Mouse (Mus musculus) thymus, adult 2 months (tissue): ENCODE results near the gene Chst11. TPM values are rescaled to one million over a fixed set of nuclear protein-coding genes. Genes with fewer than 3 reads are reported as not detected.

Source experiments
- DNase-seq: peaks from one replicate; pipeline ENCODE4 v3.0.0; 2021
- H3K27ac ChIP-seq: fragments of 200-500 bp; 2 replicates; pipeline ENCODE4 v1.5.1; 2012; ENCODE audit warnings: low read length, control low read depth; ENCODE audit not compliant: control insufficient read depth, insufficient read depth
- H3K27me3 ChIP-seq: fragments of 200-500 bp; 2 replicates; pipeline ENCODE4 v1.6.1; 2012; ENCODE audit warnings: mild to moderate bottlenecking, low read length, moderate library complexity, mixed read lengths; ENCODE audit not compliant: control insufficient read depth, insufficient read depth
- H3K36me3 ChIP-seq: fragments of 200-500 bp; 2 replicates; pipeline ENCODE4 v1.6.1; 2012; ENCODE audit warnings: mild to moderate bottlenecking, low read length, moderate library complexity; ENCODE audit not compliant: control insufficient read depth, insufficient read depth
- H3K4me1 ChIP-seq: fragments of 200-500 bp; replicated peaks from 2 replicates; pipeline ENCODE4 v1.6.1; 2012; ENCODE audit warnings: low read length; ENCODE audit not compliant: control insufficient read depth, insufficient read depth
- H3K4me3 ChIP-seq: fragments of 200-500 bp; 2 replicates; pipeline ENCODE4 v1.5.1; 2012; ENCODE audit warnings: mild to moderate bottlenecking, low read length, control low read depth, moderate library complexity; ENCODE audit not compliant: control insufficient read depth, insufficient read depth
- CTCF ChIP-seq: fragments of 200-500 bp; IDR thresholded peaks from 2 replicates; pipeline ENCODE4 v1.5.1; 2012; ENCODE audit warnings: mild to moderate bottlenecking, control low read depth, low read length, moderate library complexity, borderline replicate concordance; ENCODE audit not compliant: control insufficient read depth, poor library complexity, insufficient read depth; ENCODE audit errors: extremely low read depth
- POLR2A ChIP-seq: fragments of 200-500 bp; IDR thresholded peaks from 2 replicates; pipeline ENCODE4 v1.6.1; 2012; ENCODE audit warnings: mild to moderate bottlenecking, low read length, control low read depth, moderate library complexity; ENCODE audit not compliant: control insufficient read depth, poor library complexity, insufficient read depth; ENCODE audit errors: extremely low read depth
- WGBS: fragments of 180-500 bp; shearing (Covaris S2); methylation state at CpG from one replicate; pipeline ENCODE4 v1.1.7; 2018; 5-methylcytosine and 5-hydroxymethylcytosine counted together
- polyA plus RNA-seq: library from polyadenylated mRNA; depleted of rRNA; stranded (reverse); fragments of >200 nt; gene quantifications from 2 replicates; pipeline ENCODE4 v1.2.3, GENCODE M21; 2012

Gene Chst11
- polyA plus RNA-seq, 1 experiment, result 19.4 TPM

DNA sequence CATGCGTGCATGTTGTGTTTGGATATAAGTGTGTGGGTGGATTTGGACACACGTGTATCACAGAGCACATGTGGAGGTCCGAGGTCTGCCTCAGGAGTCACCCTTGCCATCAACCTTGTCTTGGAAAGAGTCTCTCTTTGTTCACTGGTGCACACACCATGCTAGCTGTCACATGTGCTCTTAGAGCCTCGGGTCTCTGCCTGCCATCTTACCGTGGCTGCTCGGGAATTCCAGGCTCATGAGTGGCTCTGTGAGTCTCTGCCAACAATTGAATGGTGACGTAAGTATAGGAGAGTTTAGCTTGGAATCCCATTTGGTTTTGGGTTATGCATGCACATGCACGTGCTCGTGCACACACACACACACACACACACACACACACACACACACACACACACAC lies 214.0 kb downstream of the Chst11 start:
- no peak for TF ChIP-seq CTCF
- no peak for TF ChIP-seq POLR2A
- no peaks in the 10 kb centered on the region for H3K36me3 ChIP-seq
- no peak overlapping the region for H3K27ac ChIP-seq
- WGBS, result 91% methylated on average over 9 of the region's 9 CpGs
- no peaks in the 10 kb centered on the region for H3K27me3 ChIP-seq
- H3K4me3 ChIP-seq, result no peak overlapping the region
- peaks cover 4% of the 10 kb centered on the region; the same call in 1 of the 2 replicates for H3K4me1 ChIP-seq
- DNase-seq, result no peak

DNA sequence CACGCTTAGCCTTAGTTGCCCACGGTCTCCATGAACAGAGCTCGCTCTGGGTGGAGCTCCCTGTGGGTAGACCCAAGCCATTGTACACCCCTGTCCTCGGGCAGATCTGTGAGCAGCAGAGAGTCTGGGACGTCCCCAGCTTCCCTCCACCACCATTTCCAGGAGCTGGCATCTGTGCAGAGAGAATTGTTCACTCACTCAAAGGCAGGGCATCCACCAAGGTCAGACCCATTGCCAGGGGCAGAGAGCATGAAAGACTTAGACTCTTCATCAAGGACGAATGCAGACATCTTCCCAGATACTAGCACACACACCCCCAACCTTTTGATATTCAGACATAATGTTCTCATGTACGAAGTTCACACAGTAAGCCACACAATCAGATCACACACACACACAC lies 216.2 kb downstream of the Chst11 start:
- Histone ChIP-seq H3K4me3 (no peak overlapping the region), H3K4me1 (peaks cover 2% of the 10 kb centered on the region; the same call in 1 of the 2 replicates), H3K36me3 (no peaks in the 10 kb centered on the region), H3K27me3 (no peaks in the 10 kb centered on the region), H3K27ac (no peak overlapping the region)
- no peak for DNase-seq
- TF ChIP-seq CTCF, result no peak
- 92% methylated on average over 7 of the region's 7 CpGs for WGBS

DNA sequence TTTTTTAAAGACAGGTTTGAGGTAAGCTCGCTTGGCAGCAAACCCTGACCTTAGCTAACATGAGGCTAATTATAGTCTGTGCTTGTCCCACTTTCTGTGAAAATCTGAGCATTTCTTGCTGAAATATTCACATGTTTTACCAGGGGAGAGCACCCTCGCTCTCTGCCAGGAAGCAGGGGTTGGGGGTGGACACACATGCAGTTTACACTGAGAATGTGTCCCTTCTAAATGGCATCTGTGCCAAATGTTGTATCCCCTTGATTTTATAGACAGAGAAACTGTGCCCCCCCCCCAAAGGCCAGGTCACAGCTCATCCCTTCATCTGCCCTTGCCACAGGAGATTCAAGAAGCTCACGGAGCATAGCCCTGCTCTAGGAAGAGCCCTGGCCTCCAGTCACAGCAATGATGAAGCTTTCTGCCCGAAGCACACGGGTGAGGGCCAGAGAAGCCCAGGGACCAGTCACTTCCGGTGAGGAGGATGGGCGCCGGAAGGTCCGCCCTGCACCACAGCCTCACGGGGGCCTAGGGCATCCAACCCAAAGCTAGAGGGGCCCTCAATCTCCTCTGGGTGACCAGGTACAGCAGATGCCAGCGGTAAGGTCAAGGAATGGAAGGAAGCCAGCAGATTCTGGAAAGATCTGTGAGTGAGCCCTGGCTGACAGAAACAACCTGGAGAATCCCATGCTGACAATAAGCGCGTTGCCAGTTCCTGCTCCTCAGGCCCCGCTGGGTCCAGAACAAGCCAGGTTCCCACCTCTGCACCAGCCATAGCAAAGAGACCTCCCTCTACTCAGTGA lies 217.8 kb downstream of the Chst11 start:
- Histone ChIP-seq H3K27me3 (no peaks in the 10 kb centered on the region), H3K4me3 (no peak overlapping the region), H3K36me3 (no peaks in the 10 kb centered on the region), H3K4me1 (peaks cover 6% of the 10 kb centered on the region; the same call in 1 of the 2 replicates), H3K27ac (no peak overlapping the region)
- WGBS, result 95% methylated on average over 14 of the region's 14 CpGs
- TF ChIP-seq CTCF (no peak), POLR2A (no peak)
- DNase-seq, result no peak

DNA sequence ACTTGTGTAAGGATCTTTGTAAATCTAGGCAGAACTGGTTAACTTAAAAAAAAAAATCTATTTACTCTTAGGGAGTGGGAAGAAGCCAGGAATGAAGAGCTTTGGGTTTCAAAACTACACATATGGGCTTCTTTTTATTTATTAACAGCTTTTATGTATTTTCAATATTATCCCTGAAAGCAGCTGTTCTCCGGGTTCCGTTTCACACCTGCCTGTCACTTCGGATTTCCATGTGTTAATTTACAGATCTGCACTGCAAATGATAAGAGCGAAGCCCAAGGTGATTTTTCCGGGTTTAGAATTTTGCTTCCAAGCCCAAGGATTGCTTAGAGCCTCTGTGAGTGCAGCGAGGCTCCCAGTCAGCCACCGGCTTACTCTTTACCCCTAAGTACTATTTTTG lies 223.1 kb downstream of the Chst11 start:
- 96% methylated on average over 7 of the region's 7 CpGs for WGBS
- Histone ChIP-seq H3K4me1 (peaks cover 6% of the 10 kb centered on the region; the same call in 1 of the 2 replicates), H3K27ac (no peak overlapping the region), H3K36me3 (no peaks in the 10 kb centered on the region), H3K4me3 (no peak overlapping the region), H3K27me3 (no peaks in the 10 kb centered on the region)
- no peak for DNase-seq
- no peak for TF ChIP-seq CTCF
- TF ChIP-seq POLR2A, result no peak

DNA sequence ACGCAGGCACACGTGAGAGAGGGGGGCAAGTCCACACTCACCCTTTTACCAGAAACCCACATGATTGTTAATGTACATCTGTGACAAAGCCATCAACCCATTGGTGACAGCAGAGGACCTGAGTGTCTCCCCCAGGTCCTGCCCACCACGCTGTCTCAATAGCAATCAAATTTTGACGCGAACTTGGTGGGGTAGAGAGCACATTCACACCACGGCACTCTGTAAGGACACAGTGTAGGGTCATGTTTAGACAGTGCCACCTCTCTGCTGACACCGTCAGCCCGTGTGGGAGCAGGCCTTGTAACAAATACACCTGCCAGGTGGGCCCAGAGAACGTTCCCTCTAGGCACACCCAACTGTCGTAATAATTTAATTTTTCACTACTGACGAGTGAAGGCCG lies 224.1 kb downstream of the Chst11 start:
- DNase-seq, result no peak

DNA sequence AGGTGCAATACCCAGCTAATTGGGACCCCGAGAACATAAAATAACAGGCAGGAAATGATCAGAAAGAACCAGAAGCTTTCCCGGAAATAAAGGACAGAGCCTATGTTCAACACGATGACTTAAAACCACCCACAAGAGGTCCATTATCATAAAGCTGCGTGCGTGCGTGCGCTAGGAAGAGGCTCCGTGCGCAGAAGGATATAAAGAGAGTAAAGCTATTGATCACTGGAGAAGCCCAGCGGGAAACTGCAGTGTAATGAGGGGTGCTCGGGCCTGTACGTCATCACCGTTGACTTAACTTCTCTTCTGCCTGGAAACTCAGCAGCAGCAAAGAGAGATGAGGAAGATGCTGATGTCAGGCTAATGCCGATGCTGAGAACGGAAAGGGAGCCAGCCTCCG lies 224.8 kb downstream of the Chst11 start:
- H3K27me3 ChIP-seq, result no peaks in the 10 kb centered on the region
- no peak for TF ChIP-seq POLR2A
- TF ChIP-seq CTCF, result no peak
- WGBS, result 95% methylated on average over 16 of the region's 16 CpGs

More for the DNA sequence above, 224.1 kb downstream of the Chst11 start:
- H3K27me3 ChIP-seq, result no peaks in the 10 kb centered on the region
- no peak overlapping the region for H3K4me3 ChIP-seq
- H3K27ac ChIP-seq, result no peak overlapping the region
- no peaks in the 10 kb centered on the region for H3K36me3 ChIP-seq
- 95% methylated on average over 12 of the region's 12 CpGs for WGBS
- TF ChIP-seq CTCF, result no peak
- TF ChIP-seq POLR2A, result no peak
- H3K4me1 ChIP-seq, result peaks cover 6% of the 10 kb centered on the region; the same call in 1 of the 2 replicates

More for the DNA sequence above, 224.8 kb downstream of the Chst11 start:
- peaks cover 6% of the 10 kb centered on the region; the same call in 1 of the 2 replicates for H3K4me1 ChIP-seq
- H3K36me3 ChIP-seq, result no peaks in the 10 kb centered on the region
- H3K27ac ChIP-seq, result no peak overlapping the region
- no peak for DNase-seq
- H3K4me3 ChIP-seq, result no peak overlapping the region
